Mouse (Mus musculus): ENCODE data around the gene Baz2b.
"Not testable (repeated sequence)": the region's sequence is repeated elsewhere in the genome, so short reads cannot be mapped to it uniquely, and the experiment has no call there.

The Baz2b gene

DNA sequence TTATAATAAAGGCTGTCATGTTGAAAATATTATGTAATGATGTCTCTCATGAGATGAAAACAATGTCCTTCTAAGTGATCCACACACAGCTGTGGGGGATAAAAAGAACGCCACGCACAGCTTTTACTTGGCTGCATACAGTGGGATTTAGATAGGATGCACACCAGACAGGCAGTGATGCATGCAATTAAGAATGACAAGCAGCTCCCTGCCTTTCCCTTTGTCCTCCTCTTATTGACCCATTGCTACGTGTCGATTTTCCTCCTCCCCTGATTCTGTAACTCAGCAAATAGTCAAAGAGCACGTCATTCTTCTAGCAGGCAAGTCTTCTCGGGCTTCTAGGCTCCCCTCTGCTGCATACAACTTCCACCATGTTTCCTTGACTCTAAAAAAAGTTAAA, 119.4 kb downstream of the Baz2b start:
- no peak for DNase-seq (ENCODE audit: low spot score in 2 of 2)

DNA sequence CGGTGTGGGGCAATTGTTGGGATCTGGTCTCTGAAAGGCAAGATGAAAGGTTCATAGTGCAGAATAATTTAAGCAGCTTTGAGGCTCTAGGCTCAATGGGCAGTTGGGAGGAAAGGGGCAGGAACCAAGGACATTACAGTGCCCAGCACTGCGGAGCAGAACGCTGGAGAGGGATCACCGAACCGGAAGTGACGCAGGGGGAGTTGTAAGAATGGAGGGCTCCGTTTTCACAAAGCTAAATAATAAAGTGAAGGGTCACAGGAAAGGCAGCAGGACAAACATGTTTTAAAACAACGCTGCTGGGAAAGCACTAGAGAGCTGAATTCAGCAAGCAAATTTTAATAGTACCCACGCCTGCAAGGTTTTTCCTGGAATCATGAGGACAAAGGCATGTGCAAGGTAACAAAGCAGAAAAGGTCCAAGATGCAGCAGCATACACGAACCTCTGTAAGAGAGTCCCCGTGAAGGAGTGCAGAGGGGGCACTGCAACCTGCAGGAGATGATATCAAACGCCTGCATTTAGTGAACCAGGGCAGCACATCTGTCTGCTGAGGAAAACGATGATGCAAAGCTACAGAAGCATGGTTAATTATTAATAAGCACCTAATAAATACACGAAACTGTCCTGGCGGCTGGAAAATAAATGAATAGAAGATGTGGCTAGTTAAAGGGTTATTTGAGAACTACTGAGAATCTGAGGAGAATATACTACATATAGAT, 120.0 kb downstream of the Baz2b start:
- no peak for DNase-seq (ENCODE audit: low spot score in 2 of 2)

GRCm38 (mm10) chr2:60088785-60089527, 120.7 kb downstream of the Baz2b start:
- DNase-seq (ENCODE audit: low spot score in 2 of 2): no peak

- DNase-seq (ENCODE audit: low spot score in 2 of 2): no peak
Observed at GRCm38 (mm10) chr2:60086197-60086903, 123.3 kb downstream of the Baz2b start.

- DNase-seq (ENCODE audit: low spot score in 2 of 2): no peak
Observed at GRCm38 (mm10) chr2:60084823-60085222, 124.8 kb downstream of the Baz2b start.

DNA sequence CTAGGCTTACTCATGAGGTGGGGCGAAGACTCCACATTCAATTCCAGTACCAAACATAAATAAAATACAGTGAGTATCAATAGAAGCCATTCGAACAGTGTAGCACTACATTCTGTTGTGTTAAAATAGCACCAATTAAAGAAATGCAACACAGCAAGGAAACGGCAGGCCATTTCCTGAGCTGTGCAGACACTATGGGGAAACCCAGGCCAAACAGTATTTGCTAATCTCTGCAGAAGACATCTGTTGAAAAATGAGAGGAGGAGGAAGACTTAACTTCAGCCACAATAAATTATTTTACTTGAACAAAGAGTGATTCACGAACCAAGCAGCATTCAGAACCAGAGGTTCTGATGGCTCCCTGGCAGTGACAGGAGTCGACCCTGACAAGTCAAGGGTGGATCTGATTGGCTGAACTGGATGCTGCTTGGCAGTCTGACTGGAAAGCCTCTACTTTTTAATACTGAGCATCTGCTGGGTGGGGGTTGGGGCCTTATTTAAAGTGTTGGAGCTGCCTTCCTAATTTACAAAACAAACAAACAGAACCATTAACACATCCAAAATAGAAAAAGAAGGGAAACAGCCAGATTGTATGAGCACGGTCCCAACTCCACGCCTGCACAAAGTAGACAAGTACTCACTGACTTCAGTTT, 126.5 kb downstream of the Baz2b start:
- no peak for DNase-seq (ENCODE audit: low spot score in 2 of 2)

GRCm38 (mm10) chr2:60082225-60082624, 127.4 kb downstream of the Baz2b start:
- no peak for DNase-seq (ENCODE audit: low spot score in 2 of 2)

- DNase-seq (ENCODE audit: low spot score in 2 of 2): no peak
Observed at GRCm38 (mm10) chr2:60080831-60081230, 128.8 kb downstream of the Baz2b start.

- DNase-seq (ENCODE audit: low spot score in 2 of 2): no peak
Observed at GRCm38 (mm10) chr2:60077631-60078030, 132.0 kb downstream of the Baz2b start.

- DNase-seq (ENCODE audit: low spot score in 2 of 2): no peak
Observed at GRCm38 (mm10) chr2:60076800-60077199, 132.8 kb downstream of the Baz2b start.

GRCm38 (mm10) chr2:60076025-60076424, 133.6 kb downstream of the Baz2b start:
- DNase-seq (ENCODE audit: low spot score in 2 of 2): no peak

DNA sequence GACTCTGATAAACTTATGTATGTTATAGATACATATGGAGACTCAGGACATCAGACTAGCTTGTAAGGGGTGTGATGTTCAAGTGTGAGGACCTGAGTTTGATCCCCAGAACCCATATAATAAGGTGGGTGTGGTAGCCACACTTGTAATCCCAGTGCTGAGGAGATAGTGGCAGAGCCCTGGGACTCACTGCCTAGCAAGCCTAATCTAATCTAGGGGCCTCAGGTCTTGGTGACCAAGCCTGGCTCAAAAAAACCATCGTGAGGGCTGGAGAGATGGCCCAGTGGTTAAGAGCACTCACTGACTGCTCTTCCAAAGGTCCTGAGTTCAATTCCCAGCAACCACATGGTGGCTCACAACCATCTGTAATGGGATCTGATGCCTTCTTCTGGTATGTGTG, 135.8 kb downstream of the Baz2b start:
- not testable (repeated sequence) for DNase-seq (ENCODE audit: low spot score in 2 of 2)

DNA sequence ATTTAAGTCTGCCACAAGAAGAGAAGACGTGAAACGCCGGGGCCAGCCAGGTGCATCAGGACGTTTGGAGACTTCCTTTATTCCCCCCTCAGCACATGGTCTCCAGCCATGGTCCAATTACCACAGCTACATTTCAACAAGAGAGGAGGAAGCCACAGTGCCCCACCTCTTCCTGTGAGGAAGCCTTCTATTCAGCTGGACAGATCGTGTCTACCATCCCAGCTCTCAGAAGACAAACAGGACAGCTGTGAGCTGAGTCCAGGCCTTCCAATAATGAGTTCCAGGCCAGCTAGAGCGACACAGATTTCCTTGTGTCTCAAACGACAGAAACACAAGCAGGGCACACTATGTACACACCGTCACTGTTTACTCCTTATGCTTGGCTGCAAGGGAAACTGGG, 137.8 kb downstream of the Baz2b start:
- no peak for DNase-seq (ENCODE audit: low spot score in 2 of 2)

DNA sequence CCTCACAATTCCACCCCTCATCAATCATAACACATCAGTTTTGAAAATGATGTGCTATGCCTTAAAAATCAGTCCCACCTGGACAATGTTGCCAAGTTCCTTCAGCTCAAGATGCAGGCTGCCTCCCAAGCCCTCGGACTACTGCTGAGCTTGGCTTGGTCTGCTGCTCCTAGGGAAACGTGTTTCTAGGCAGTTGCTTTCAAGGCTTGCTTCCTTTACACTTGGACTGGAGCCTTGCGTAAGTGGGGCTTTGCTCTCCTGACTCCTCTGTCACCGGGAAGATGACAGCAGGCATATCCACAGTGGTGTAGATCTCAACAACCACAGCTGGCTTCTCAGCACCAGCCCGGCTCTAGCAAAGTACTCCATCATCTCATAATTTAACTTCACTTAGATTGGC, 138.7 kb downstream of the Baz2b start:
- no peak for DNase-seq (ENCODE audit: low spot score in 2 of 2)

GRCm38 (mm10) chr2:60068468-60068867, 141.2 kb downstream of the Baz2b start:
- DNase-seq (ENCODE audit: low spot score in 2 of 2): no peak

DNA sequence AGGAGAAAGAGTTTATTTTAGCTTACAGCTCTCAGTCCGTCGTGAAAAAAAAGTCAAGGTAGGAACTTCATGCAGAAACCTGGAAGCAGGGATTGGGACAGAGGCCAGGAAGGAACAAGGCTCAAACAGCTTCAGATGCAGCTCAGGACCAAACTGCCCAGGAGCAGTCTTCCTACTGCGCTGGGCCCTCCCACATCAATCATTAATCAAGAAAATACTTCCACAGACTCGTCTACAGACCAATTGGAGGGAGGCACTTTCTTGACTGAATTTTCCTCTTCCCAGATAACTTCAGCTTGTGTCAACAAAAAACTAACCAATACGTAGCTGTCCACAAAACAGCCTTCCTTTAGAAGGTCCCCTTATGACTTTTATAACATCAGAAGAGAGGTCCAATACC, 144.2 kb downstream of the Baz2b start:
- DNase-seq (ENCODE audit: low spot score in 2 of 2): no peak

GRCm38 (mm10) chr2:60060185-60060775, 149.4 kb downstream of the Baz2b start:
- no peak for DNase-seq (ENCODE audit: low spot score in 2 of 2)

GRCm38 (mm10) chr2:60059300-60059699, 150.3 kb downstream of the Baz2b start:
- DNase-seq (ENCODE audit: low spot score in 2 of 2): no peak

DNA sequence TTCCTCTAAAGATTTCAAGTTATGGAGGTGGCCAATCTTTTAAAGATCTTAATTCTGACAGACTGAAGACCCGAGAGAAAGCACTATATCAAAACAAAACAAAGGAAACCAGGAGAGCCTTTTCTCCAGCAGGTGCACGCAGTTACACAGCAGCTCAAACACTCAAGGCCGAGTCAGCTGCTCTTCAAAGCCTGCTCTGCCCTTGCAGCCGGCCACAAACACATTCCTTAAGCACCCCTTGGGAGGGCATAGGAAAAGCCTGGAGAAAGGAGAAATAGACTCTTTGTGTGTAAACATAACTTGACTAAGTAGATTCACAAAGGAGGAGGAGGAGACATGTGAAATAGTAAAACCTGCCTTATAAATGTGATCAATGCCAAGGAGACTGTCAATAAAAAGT, 153.6 kb downstream of the Baz2b start:
- no peak for DNase-seq (ENCODE audit: low spot score in 2 of 2)

- no peak for DNase-seq (ENCODE audit: low spot score in 2 of 2)
Observed at GRCm38 (mm10) chr2:60054808-60055535, 154.7 kb downstream of the Baz2b start.

Data from frontal cortex, postnatal 25 days (tissue).